Mouse (Mus musculus): Measurements from ENCODE around the gene Aanat.

DNA sequence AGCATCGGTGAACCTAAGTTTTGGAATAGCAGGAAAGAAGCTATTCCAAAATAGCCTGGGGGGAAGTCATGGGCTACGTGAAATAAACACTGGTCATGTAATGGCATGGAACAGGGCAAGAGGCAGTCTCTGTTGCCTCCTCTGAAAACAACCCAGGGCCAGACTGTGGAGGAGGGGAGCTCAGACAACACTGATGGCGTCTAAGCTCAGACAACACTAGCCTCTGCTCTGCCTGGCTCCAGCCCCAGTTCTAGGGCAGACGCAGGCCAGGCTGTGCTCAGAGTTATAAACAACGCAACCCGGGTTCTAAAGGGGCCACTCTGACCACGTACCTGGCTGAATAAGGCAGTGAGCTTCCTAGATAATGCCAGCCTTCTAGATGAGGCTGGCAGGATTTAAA lies 35.5 kb upstream of the Aanat start:
- TF ChIP-seq POLR2A (IDR thresholded peaks at IDR 0.05; ENCODE audit: control insufficient read depth, low read depth, low read length) (no peak), CTCF (IDR thresholded peaks at IDR 0.05; ENCODE audit: control insufficient read depth, insufficient read depth, insufficient replicate concordance, low read depth, low read length) (no peak)

Measured in testis, adult 2 months (tissue).